Comparison of ENCODE assay signal across 22 mouse cellular contexts in genomic region chr1:127217665-127218064, GRCm38 (mm10). TPM values are rescaled to one million over a fixed set of nuclear protein-coding genes. Genes with fewer than 3 reads are reported as not detected.
DNase-seq lines count a peak whose midpoint lies in the region; ATAC-seq and TF ChIP-seq lines count a peak whose summit lies in the region.
"Had no signal": no experiment of that assay in that cellular context is flagged by ENCODE, and none has a peak within 500 bp of the region (broad histone marks: within the 10 kb centered on the region; RNA-seq: fewer than 3 reads in every experiment).

No protein-coding gene starts in this region.

- ATAC-seq in embryonic facial prominence, embryonic 11.5 days (replicated peaks; ENCODE audit: insufficient number of reproducible peaks, low FRiP score, low TSS enrichment, low read depth), result no peak
- peak; percentile 24; the same call in 1 of the 2 replicates for ATAC-seq in limb, embryonic 14.5 days (ENCODE audit: low FRiP score, low read depth)
- ATAC-seq: activated CD4-positive, CD25-positive, alpha-beta regulatory T cell, adult 4 months; forebrain, embryonic 13.5 days; liver, embryonic 12.5 days had no signal

- WGBS in heart, embryonic 10.5 days, result 68% methylated on average over 4 of the region's 4 CpGs
- 68% methylated on average over 4 of the region's 4 CpGs for WGBS in embryonic facial prominence, embryonic 11.5 days
- WGBS in limb, embryonic 14.5 days, result 49% methylated on average over 4 of the region's 4 CpGs

- peak; percentile 77 for DNase-seq in heart, embryonic 10.5 days (ENCODE audit: low spot score)
- no peak for DNase-seq in heart, adult 8-10 months (ENCODE audit: low spot score)
- DNase-seq in embryonic facial prominence, embryonic 11.5 days (ENCODE audit: low spot score), result peak; percentile 39
- no peak for DNase-seq in limb, embryonic 14.5 days (ENCODE audit: low spot score)
- peak; percentile 55 for DNase-seq in thymus, postnatal 25 days
- DNase-seq in layer of hippocampus, adult 11-12 months (ENCODE audit: low spot score), result no peak
- DNase-seq in layer of hippocampus, postnatal 25 days (ENCODE audit: extremely low spot score in 1 of 2, low spot score in 1 of 2), result no peak
- no peak for DNase-seq in gastrocnemius, postnatal 10 days
- DNase-seq: adrenal gland, postnatal 14 days; cerebellum, adult 9-11 months; gastrocnemius, postnatal 14 days; heart, postnatal 10 days; layer of hippocampus, postnatal 36 days; lung, postnatal 36 days had no signal

- no peak overlapping the region for H3K9ac ChIP-seq in embryonic facial prominence, embryonic 11.5 days (replicated peaks; ENCODE audit: low read length)
- H3K9ac ChIP-seq in limb, embryonic 14.5 days (ENCODE audit: low read depth, low read length, severe bottlenecking), result no peak overlapping the region
- H3K9ac ChIP-seq: forebrain, embryonic 13.5 days; hindbrain, embryonic 14.5 days; liver, embryonic 12.5 days; lung, embryonic 14.5 days had no signal

- no peak overlapping the region for H3K4me3 ChIP-seq in heart, embryonic 10.5 days
- no peak overlapping the region for H3K4me3 ChIP-seq in embryonic facial prominence, embryonic 11.5 days (ENCODE audit: low read depth, low read length)
- no peak overlapping the region for H3K4me3 ChIP-seq in limb, embryonic 14.5 days (replicated peaks; ENCODE audit: low read length)
- H3K4me3 ChIP-seq: erythroblast, embryonic 14.5 days; forebrain, embryonic 13.5 days; liver, embryonic 12.5 days; midbrain, embryonic 10.5 days had no signal

- TF ChIP-seq POLR2A in limb, embryonic 14.5 days (IDR thresholded peaks at IDR 0.05; ENCODE audit: borderline replicate concordance, extremely low read depth, insufficient read depth, insufficient read length), result no peak

- no peaks in the 10 kb centered on the region for H3K27me3 ChIP-seq in heart, embryonic 10.5 days (ENCODE audit: insufficient read depth, poor library complexity, severe bottlenecking)
- H3K27me3 ChIP-seq in embryonic facial prominence, embryonic 11.5 days (ENCODE audit: control insufficient read depth, insufficient read depth, low read length), result no peaks in the 10 kb centered on the region
- no peaks in the 10 kb centered on the region for H3K27me3 ChIP-seq in limb, embryonic 14.5 days (ENCODE audit: control insufficient read depth, insufficient read depth, low read length)
- H3K27me3 ChIP-seq: forebrain, embryonic 13.5 days; liver, embryonic 12.5 days had no signal

- no peak overlapping the region for H3K4me2 ChIP-seq in embryonic facial prominence, embryonic 11.5 days (ENCODE audit: low read depth, low read length)
- H3K4me2 ChIP-seq in limb, embryonic 14.5 days (replicated peaks; ENCODE audit: low read depth, low read length, severe bottlenecking), result no peak overlapping the region
- H3K4me2 ChIP-seq: forebrain, embryonic 13.5 days; hindbrain, embryonic 14.5 days; liver, embryonic 12.5 days; lung, embryonic 14.5 days had no signal

- H3K9me3 ChIP-seq in heart, embryonic 10.5 days, result no peaks in the 10 kb centered on the region
- H3K9me3 ChIP-seq in embryonic facial prominence, embryonic 11.5 days (replicated peaks; ENCODE audit: control insufficient read depth, low read length), result no peaks in the 10 kb centered on the region
- H3K9me3 ChIP-seq in limb, embryonic 14.5 days (ENCODE audit: control insufficient read depth, low read length), result no peaks in the 10 kb centered on the region
- H3K9me3 ChIP-seq: liver, embryonic 12.5 days; midbrain, embryonic 10.5 days had no signal

- peaks cover 18% of the 10 kb centered on the region for H3K4me1 ChIP-seq in heart, embryonic 10.5 days
- no peaks in the 10 kb centered on the region for H3K4me1 ChIP-seq in embryonic facial prominence, embryonic 11.5 days (ENCODE audit: control insufficient read depth, insufficient read depth, low read length)
- H3K4me1 ChIP-seq in limb, embryonic 14.5 days (ENCODE audit: control insufficient read depth, insufficient read depth, low read length), result peaks cover 2% of the 10 kb centered on the region; the same call in 1 of the 2 replicates

- no peaks in the 10 kb centered on the region for H3K36me3 ChIP-seq in heart, embryonic 10.5 days
- no peaks in the 10 kb centered on the region for H3K36me3 ChIP-seq in embryonic facial prominence, embryonic 11.5 days (replicated peaks; ENCODE audit: control insufficient read depth, insufficient read depth, low read depth, low read length)
- no peaks in the 10 kb centered on the region for H3K36me3 ChIP-seq in limb, embryonic 14.5 days (ENCODE audit: control insufficient read depth, insufficient read depth, low read length)
- H3K36me3 ChIP-seq: G1E; liver, embryonic 12.5 days; midbrain, embryonic 10.5 days had no signal

- H3K27ac ChIP-seq in heart, embryonic 10.5 days, result no peak overlapping the region
- H3K27ac ChIP-seq in embryonic facial prominence, embryonic 11.5 days (replicated peaks; ENCODE audit: low read depth, low read length), result no peak overlapping the region
- H3K27ac ChIP-seq in limb, embryonic 14.5 days (replicated peaks; ENCODE audit: low read depth, low read length), result no peak overlapping the region
- H3K27ac ChIP-seq: forebrain, embryonic 13.5 days; hindbrain, embryonic 14.5 days; liver, embryonic 12.5 days had no signal

RNA-seq across cellular contexts. Expression of gene Mgat5, which starts 12.8 kb away (rescaled TPM):
- polyA plus RNA-seq in heart, embryonic 10.5 days (2016; fragmentation: Nextera tagmentation; extraction: Ambion mirVana), result 3.2 and 3.5 TPM in 2 replicates
- 10 to 100 TPM; 11.8 to 15.5 (median 15.1) TPM for total RNA-seq in heart, adult 8-10 months (2022)
- 5.9 and 6.1 TPM in 2 replicates for polyA plus RNA-seq in embryonic facial prominence, embryonic 11.5 days (2014; fragmentation: Nextera tagmentation; extraction: Ambion mirVana)
- polyA plus RNA-seq in limb, embryonic 14.5 days (2012; rRNA removed), result 8.4 and 8.8 TPM in 2 replicates
- 6.6 and 7.9 TPM in 2 replicates for polyA plus RNA-seq in limb, embryonic 14.5 days (2014; fragmentation: Nextera tagmentation; extraction: Ambion mirVana)
- 10 to 100 TPM; 51.7 to 52.0 TPM for total RNA-seq in layer of hippocampus, postnatal 25 days (2021)
- 1 to 10 TPM; 3.6 to 4.9 TPM for total RNA-seq in gastrocnemius, postnatal 10 days (2021)
- polyA plus RNA-seq: G1E had no signal

Comparison
In these comparisons a context has a peak if more than half of its experiments do, and no peak if none do; other contexts are left out.
1. DNase-seq: peak in heart, embryonic 10.5 days (single experiment), embryonic facial prominence, embryonic 11.5 days (single experiment) and thymus, postnatal 25 days (single experiment); none in heart, adult 8-10 months (single experiment), limb, embryonic 14.5 days (single experiment), layer of hippocampus, adult 11-12 months (single experiment), layer of hippocampus, postnatal 25 days (0 of 2) and gastrocnemius, postnatal 10 days (single experiment).